Mouse (Mus musculus): ENCODE measurements around the gene Mfsd11. TPM values are rescaled to one million over a fixed set of nuclear protein-coding genes. Genes with fewer than 3 reads are reported as not detected.
"Not testable (repeated sequence)": the region's sequence is repeated elsewhere in the genome, so short reads cannot be mapped to it uniquely, and the experiment has no call there.

Mfsd11 gene
- total RNA-seq, 2 experiments from 2014 or later, result 36.3 to 39.1 TPM

GRCm38 (mm10) chr11:116847187-116848085 lies 4.8 kb upstream of the Mfsd11 start:
- DNase-seq (ENCODE audit: low spot score in 2 of 2), result no peak

GRCm38 (mm10) chr11:116848086-116848876 lies 4.0 kb upstream of the Mfsd11 start:
- no peak for DNase-seq (ENCODE audit: low spot score in 2 of 2)

- not testable (repeated sequence) for DNase-seq (ENCODE audit: low spot score in 2 of 2)
These were observed 3.4 kb upstream of the Mfsd11 start for GRCm38 (mm10) chr11:116848877-116849178.

- DNase-seq (ENCODE audit: low spot score in 2 of 2), result no peak
These were observed 2.7 kb upstream of the Mfsd11 start for GRCm38 (mm10) chr11:116849587-116849986.

GRCm38 (mm10) chr11:116850085-116850484 lies 2.2 kb upstream of the Mfsd11 start:
- no peak for DNase-seq (ENCODE audit: low spot score in 2 of 2)

GRCm38 (mm10) chr11:116850833-116851477 lies 1.3 kb upstream of the Mfsd11 start:
- DNase-seq (ENCODE audit: low spot score in 2 of 2), result no peak

GRCm38 (mm10) chr11:116851576-116852290 lies 507 bp upstream of the Mfsd11 start:
- DNase-seq (ENCODE audit: low spot score in 2 of 2), result no peak

- DNase-seq (ENCODE audit: low spot score in 2 of 2), result peak; percentile 96 to 98
These were observed 761 bp downstream of the Mfsd11 start, which contains the start of gene Srsf2 for GRCm38 (mm10) chr11:116852891-116853511. Srsf2 (minus strand) TSS chr11:116853094.

- DNase-seq (ENCODE audit: low spot score in 2 of 2), result peak; percentile 96 to 99
These were observed 1.3 kb downstream of the Mfsd11 start for GRCm38 (mm10) chr11:116853512-116853928.

- DNase-seq (ENCODE audit: low spot score in 2 of 2), result no peak
These were observed 2.0 kb downstream of the Mfsd11 start for GRCm38 (mm10) chr11:116854279-116854678.

GRCm38 (mm10) chr11:116857183-116857850 lies 5.1 kb downstream of the Mfsd11 start:
- DNase-seq (ENCODE audit: low spot score in 2 of 2), result no peak

GRCm38 (mm10) chr11:116864444-116864843 lies 12.2 kb downstream of the Mfsd11 start:
- no peak for DNase-seq (ENCODE audit: low spot score in 2 of 2)

- DNase-seq (ENCODE audit: low spot score in 2 of 2), result no peak
These were observed 13.8 kb downstream of the Mfsd11 start for GRCm38 (mm10) chr11:116865945-116866585.

- DNase-seq (ENCODE audit: low spot score in 2 of 2), result peak in 1 of 2 experiments; percentile 30
These were observed 15.9 kb downstream of the Mfsd11 start for GRCm38 (mm10) chr11:116868129-116868528.

- no peak for DNase-seq (ENCODE audit: low spot score in 2 of 2)
These were observed 17.0 kb downstream of the Mfsd11 start for GRCm38 (mm10) chr11:116869223-116869622.

- DNase-seq (ENCODE audit: low spot score in 2 of 2), result no peak
These were observed 17.4 kb downstream of the Mfsd11 start for GRCm38 (mm10) chr11:116869641-116870040.

GRCm38 (mm10) chr11:116871538-116871937 lies 19.3 kb downstream of the Mfsd11 start:
- DNase-seq (ENCODE audit: low spot score in 2 of 2), result no peak

- DNase-seq (ENCODE audit: low spot score in 2 of 2), result peak; percentile 62 to 79
These were observed 21.7 kb downstream of the Mfsd11 start for GRCm38 (mm10) chr11:116873987-116874386.

GRCm38 (mm10) chr11:116878454-116878853 lies 26.2 kb downstream of the Mfsd11 start:
- DNase-seq (ENCODE audit: low spot score in 2 of 2), result no peak
